Mouse (Mus musculus) urinary bladder, postnatal 36 days (tissue): ENCODE data around the gene Pik3c2b.
A peak's percentile ranks its signal among the peaks of the same experiment; 100 is the strongest.

Experiments
- DNase-seq, 2 experiments: peaks; one replicate each; pipeline ENCODE4 v3.0.0; 2022; ENCODE audit warnings: low spot score in 2 of 2, mixed read lengths in 1 of 2

The Pik3c2b gene

GRCm38 (mm10) chr1:133091483-133091882 is 46.0 kb downstream of the Pik3c2b start:
- DNase-seq: no peak

GRCm38 (mm10) chr1:133093719-133094118 is 48.3 kb downstream of the Pik3c2b start:
- no peak for DNase-seq

- peak; percentile 67 to 75 for DNase-seq
Measured at GRCm38 (mm10) chr1:133100980-133101798, 55.7 kb downstream of the Pik3c2b start.

- DNase-seq: no peak
Measured at GRCm38 (mm10) chr1:133102108-133102507, 56.6 kb downstream of the Pik3c2b start.

GRCm38 (mm10) chr1:133103315-133103714 is 57.8 kb downstream of the Pik3c2b start:
- no peak for DNase-seq

GRCm38 (mm10) chr1:133103871-133104270 is 58.4 kb downstream of the Pik3c2b start:
- DNase-seq: no peak

- DNase-seq: no peak
Measured at GRCm38 (mm10) chr1:133116108-133116507, 70.6 kb downstream of the Pik3c2b start.

GRCm38 (mm10) chr1:133118127-133118526 is 72.7 kb downstream of the Pik3c2b start:
- DNase-seq: no peak

GRCm38 (mm10) chr1:133118844-133119243 is 73.4 kb downstream of the Pik3c2b start:
- no peak for DNase-seq

- peak in 1 of 2 experiments; percentile 52 for DNase-seq
Measured at GRCm38 (mm10) chr1:133119931-133120712, 74.7 kb downstream of the Pik3c2b start.

GRCm38 (mm10) chr1:133121246-133121645 is 75.8 kb downstream of the Pik3c2b start:
- DNase-seq: no peak

- DNase-seq: no peak
Measured at GRCm38 (mm10) chr1:133124137-133124536, 78.7 kb downstream of the Pik3c2b start.

GRCm38 (mm10) chr1:133125640-133126364 is 80.3 kb downstream of the Pik3c2b start:
- no peak for DNase-seq

- no peak for DNase-seq
Measured at GRCm38 (mm10) chr1:133126365-133126740, 80.9 kb downstream of the Pik3c2b start.

GRCm38 (mm10) chr1:133127328-133127727 is 81.9 kb downstream of the Pik3c2b start:
- no peak for DNase-seq

GRCm38 (mm10) chr1:133129471-133130221 is 84.2 kb downstream of the Pik3c2b start:
- DNase-seq: no peak

- peak; percentile 97 to 100 for DNase-seq
Measured at GRCm38 (mm10) chr1:133130638-133131560, 85.4 kb downstream of the Pik3c2b start, which contains the start of gene Ppp1r15b. Ppp1r15b (plus strand) TSS chr1:133131143.

- DNase-seq: no peak
Measured at GRCm38 (mm10) chr1:133131561-133131905, 86.1 kb downstream of the Pik3c2b start.

GRCm38 (mm10) chr1:133131936-133132335 is 86.5 kb downstream of the Pik3c2b start:
- DNase-seq: peak in 1 of 2 experiments; percentile 27
